Mouse (Mus musculus) lung, postnatal 10 days (tissue): ENCODE measurements around the gene Arl3.

Experiments
- DNase-seq: peaks from one replicate; pipeline ENCODE4 v3.0.0; 2021

Arl3 gene

DNA sequence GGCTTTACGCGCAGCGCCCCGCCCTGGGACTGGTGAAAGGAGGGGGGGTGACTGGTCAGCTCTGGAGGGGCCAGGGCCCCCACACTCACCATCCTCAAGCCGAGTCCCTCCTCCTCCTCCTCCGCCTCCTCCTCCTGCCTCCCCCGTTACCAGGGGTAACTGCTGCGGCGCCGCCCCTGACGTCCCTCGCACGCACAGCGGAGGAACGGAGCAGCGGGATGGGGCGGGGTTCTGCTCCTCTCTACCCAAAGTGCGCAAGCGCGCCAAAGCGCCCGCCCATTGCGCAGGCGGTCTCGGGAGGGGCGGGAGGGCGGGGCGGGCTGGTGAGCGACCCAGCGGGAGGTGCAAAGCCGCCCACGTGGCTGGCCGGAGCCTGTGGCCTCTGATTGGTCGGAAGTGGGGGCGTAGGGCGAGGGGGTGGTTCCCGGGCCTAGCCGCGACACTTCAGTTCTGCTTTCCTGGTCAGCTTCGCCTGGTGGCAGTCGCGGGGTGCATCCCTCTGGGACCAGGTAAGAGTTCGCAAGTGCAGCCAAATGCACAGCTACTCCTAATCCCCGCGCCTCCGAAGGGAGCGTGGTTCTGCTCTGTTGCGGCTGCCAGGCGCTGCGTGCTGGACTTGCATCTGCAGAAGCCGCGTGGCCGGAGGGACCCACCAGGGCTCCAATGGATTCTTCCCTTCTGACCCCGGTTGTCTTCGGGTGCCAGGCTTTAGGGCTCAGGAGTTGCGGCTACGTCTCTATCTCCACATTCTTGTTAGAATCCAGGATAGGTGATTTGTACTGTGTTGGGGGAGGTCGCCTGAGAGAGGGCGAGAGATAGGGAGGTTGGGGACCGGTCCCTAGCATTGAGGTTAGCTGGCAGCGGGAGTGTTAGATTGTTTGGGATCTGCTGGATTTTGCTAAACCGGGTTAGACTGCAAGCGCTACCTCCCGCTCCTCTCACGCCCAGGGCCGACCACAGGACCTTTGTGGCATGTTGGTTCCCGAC, at the start of gene Arl3, which contains the start of gene Sfxn2:
Gene Arl3, minus strand, starts transcription at position 248 of the 987 bp plus-strand sequence.
Gene Sfxn2, plus strand, starts transcription at position 415 of the 987 bp plus-strand sequence.
- peak; percentile 97 for DNase-seq

DNA sequence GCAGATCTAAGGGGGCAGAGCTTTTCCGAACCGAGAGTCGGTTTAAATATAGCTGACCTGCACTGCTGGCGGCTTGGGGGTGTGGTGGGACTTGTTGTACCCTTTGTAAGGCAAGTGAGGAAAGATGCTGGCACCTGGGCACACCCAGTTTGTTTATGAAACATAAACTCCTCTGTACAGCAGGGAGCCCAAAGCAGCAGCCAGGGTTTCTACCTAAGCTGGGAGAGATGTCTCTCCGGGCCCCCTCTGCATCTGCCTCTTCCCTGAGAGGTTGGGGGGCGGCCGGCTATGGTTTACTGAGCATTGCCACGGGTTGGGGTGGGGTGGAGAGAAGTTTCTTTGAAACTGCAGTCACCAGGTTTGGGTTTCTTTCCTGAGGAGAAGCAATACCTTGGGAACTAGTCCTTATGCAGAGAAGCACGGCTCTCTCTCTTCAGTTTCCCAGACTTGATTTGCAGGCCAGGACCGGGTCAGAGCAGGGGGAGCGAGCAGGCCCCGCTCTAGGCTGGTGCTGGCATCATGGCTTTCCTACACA, 49.7 kb upstream of the Arl3 start:
- DNase-seq = no peak

DNA sequence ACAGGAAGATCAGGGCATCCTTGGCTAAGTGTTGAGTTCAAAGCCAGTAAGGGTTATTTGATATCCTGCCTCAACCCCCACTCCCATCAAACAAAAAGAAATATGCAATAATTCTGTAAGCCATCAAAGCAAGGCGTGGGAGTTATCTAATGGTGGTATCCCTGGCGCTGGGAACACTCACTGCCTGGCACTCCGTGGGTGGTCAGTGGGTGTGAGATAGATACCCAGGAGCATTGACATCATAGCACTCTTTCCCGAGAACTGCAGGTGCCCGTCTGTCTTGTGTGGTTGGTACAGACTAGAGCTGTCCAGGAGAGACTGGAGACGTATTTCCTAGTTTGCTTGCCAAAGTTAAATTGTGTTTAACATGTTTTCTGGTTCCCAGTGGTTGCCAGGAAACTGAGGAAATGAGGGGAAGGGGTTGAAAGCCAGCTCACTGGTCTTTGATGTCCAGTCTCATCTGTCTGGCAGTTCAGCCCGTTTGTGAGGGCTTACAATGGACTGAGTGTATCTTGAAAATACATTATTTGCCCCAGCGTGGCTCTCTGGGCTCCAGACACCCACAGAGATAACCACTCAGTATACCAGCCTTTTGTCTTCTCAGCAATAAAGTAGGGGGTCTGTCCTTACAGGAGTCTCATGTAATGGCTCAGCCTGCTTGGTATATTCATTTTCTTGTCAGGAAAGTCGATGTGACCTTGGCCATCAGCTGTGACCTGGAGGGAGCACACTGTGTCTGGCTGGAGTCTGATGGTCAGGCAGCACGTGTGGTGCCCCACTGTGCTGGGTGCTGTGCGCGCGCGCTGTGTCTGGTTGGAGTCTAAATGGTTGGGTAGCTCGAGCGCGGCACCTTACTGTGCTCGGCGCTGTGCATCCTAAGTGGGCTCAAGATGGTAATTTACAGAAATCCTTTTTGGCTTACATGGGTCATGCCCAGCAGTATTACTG, 48.5 kb upstream of the Arl3 start:
- DNase-seq = no peak

GRCm38 (mm10) chr19:46620016-46620808, 47.2 kb upstream of the Arl3 start:
- no peak for DNase-seq

DNA sequence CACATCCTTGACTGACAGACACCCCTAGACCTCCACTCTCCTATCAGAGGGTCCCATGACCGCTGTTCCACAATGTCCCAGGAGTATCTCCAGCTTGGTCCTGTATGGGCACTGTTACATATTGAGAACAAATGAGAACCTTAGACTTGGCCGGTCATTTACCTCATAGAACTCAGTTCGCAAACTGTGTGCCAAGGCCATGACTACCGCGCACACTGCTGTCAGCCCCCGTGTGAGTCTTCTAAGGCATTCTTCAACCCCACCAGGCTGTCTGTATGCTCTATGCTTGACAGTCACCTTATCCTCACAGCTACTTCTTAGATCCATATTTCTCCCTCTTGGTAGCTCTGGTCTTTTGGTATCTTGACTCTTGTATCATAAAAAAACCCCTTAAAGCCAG, 46.5 kb upstream of the Arl3 start:
- no peak for DNase-seq

- no peak for DNase-seq
Measured at GRCm38 (mm10) chr19:46619001-46619400, 46.0 kb upstream of the Arl3 start.

DNA sequence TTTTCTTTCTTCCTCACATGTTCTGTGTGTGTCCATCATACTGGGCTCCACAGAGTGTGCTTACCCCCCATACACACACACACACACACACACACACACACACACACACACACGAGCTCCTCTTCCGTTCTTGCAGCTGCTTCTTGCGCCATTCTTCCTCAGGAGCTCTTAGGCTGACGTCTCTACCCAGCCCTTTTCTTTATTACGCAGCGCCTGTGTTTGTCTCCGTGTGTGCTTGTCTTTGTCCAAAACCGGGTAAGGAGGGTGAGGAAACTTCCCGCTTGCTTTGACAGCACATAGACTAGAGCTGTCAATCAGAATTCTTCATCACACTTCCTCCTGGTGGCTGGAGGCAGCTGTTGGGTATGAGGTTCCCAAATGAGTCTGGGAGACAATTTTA, 45.3 kb upstream of the Arl3 start:
- DNase-seq = peak; percentile 59

DNA sequence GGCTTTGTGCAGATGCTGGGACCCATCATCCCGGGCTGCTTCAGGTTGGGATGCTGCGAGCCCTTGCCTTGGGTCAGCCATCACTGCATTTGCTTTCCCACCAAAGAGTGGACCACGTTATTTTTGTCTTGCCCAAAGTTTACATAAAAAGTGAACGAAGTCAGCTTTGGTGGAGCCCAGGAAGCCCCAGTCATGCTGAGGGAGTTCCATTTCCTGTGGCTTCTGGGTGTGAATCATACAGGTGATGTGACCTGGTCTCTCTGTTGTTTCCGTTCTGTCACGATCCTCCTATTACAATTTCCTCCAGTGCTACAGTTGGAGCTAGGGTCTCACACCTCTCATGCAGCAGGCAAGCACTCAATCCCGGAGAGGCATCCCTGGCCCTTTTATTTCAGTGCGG, 44.4 kb upstream of the Arl3 start:
- DNase-seq = no peak

GRCm38 (mm10) chr19:46616378-46616777, 43.4 kb upstream of the Arl3 start:
- no peak for DNase-seq

DNA sequence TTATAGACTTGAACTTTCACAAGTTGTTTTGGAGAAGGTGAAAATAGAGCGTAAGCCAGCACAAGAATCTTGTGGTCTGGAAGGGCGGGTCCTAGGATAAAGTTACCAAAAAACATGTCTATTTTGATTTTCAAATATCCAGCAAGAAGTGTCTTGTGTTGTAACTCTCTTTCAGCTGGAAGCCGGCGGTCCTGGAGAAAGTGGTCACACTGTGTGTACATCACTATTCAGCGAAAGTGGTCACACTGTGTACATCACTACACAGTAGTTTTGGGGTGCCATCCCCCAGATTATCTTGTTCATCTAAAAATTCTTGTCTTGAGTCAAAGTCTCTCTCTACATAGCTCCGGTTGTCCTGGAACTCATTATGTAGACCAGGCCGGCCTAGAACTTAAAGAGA, 35.2 kb upstream of the Arl3 start:
- DNase-seq = no peak

- peak; percentile 53 for DNase-seq
Measured at GRCm38 (mm10) chr19:46607424-46607823, 34.4 kb upstream of the Arl3 start.

DNA sequence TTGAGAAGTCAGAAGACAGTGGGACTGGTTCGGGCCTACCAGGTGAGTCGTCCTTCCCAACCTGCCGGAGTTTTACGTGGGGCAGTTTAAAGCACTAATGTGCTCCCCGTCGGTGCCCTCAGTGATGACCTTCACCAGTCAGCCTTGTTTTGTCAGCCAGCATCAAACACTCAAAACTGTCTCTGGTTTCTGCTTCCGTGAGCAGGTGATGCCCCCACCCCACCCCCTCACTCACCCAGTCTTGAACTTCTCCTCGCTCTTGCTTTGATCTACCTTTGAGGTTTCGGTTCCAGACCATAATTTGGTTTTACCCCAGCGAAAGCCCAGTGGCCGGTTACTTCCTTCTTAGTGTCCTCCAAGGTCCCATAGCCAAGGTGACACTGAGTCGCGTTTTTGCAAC, 33.7 kb upstream of the Arl3 start:
- DNase-seq = no peak

DNA sequence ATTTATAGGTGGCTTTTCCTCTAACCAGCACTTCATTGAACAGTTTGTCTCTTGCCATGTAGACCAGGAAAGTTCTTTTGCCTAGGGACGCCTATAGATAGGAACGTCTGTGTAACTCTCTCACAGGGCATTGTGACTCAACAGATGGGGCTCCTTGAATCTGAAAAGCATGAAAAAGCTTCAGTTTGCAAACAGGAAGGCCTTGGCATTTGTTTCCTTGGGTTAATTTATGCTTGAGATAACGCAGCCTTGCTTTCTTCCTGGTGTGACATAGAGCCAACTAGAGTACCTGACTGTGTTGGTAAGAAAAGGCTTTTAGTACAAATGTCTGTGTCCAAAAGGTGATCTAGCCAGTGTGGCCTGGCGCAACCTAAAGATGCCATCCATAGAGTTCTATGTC, 29.4 kb upstream of the Arl3 start:
- DNase-seq = no peak

GRCm38 (mm10) chr19:46601491-46601890, 28.5 kb upstream of the Arl3 start:
- DNase-seq = no peak

DNA sequence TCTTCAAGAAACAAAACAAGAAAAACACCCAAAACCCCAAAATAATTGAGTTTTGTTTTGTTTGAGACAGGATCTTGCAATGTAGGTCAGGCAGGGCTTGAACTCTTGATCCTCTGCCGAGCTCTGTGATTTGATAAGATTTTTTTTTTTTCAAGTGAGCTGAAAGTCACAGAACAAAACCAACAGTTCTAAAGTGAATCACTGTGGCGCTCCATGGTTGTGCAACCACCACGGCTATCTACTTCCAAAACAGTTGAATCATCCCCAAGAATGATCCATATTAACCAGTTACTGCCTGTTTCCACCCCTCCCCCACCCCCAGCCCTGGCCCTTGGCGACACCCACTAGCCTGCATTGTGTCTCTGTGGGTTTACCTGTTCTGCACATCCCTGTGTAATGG, 27.4 kb upstream of the Arl3 start:
- no peak for DNase-seq

DNA sequence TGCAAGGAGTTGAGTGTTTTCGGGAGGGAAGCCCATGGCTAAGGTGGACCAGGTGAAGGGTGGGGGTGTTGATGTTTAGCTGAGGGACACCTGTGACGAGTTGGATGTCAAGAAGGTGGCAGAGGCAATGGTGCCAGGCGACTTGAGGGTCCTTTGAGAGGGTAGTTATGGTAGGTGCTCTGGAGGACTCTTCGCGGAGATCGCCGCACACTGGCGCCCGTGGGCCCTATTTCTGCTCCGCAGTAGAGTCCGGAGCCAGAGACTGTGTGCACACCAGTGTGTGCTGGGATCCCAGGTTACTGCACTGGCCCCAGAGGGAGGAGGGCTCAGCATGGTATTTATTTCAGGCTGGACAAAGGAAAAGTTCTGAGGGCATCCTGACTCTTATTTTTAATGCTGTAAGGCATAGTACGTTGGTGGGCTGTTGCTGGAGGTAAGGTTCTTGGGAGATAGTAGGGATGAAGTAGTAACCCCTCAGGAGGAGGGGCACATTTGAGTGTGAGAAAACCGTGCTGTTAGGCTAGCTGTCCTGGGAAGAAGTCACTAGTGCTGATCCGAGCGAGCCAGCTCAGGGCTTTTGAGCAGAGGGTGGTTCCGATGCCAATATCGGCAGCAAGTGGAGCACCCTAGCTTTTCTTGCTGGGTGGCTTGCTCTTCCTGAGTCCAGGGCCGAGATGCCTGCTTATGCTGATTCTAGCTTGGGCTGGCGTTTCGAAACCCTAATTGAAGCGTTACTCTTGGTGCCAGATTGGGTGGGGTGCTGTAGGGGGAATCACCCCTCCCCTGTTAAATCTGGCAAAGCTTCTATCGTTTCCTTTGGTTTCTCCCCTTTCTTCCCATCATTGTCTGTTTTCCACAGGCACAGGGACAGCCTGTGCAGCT, 26.6 kb upstream of the Arl3 start:
- DNase-seq = no peak

DNA sequence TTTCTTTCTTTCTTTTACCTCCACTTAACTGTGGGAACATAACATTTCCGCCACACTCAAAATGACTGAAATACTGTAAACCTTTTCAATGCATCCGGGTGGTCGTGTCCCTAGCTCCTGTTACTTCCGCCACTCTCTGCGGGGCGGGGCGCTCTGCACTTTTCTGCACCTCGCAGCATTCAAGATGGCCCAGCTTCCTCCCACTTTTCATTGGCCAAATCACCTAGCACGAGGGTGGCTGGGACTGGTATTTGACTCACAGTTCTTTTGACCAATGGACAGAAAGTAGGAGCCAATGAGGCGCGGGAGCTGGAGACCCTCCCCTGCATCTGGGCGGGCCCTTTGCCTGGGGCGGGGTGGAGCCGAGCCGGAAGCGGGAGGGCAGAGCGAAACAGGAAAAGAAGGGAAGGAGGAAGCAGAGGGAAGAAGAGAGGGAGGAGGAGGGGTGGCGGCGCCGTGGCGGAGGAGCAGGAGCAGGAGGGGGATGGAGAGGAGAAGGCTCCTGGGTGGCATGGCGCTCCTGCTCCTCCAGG, 25.8 kb upstream of the Arl3 start, which contains the start of gene Wbp1l:
Gene Wbp1l, plus strand, starts transcription at position 365 of the 533 bp plus-strand sequence.
- peak; percentile 99 for DNase-seq

GRCm38 (mm10) chr19:46598187-46598586, 25.2 kb upstream of the Arl3 start:
- DNase-seq = no peak

GRCm38 (mm10) chr19:46592751-46593439, 19.9 kb upstream of the Arl3 start:
- no peak for DNase-seq

DNA sequence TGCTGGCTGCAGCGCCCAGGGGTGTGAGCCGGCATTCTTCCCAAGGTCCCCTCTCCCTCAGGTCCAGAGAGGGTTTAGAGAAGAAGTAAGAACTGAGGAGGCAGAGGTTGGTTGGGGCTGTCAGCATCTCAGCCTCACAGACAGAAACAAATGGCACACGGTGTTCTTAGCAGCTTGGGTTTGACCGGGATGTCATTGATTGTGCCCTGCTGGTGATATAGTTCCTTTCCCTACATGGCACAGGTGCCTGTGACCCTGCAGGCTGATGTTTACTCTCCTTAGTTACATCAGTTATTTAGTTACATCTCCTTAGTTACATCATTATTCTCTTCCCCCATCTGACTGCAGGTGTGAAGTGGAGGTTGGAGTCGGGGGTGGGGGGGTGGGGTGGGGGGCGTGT, 18.6 kb upstream of the Arl3 start:
- no peak for DNase-seq
